9 mouse cellular contexts compared by ENCODE assay signal in the genomic region with DNA sequence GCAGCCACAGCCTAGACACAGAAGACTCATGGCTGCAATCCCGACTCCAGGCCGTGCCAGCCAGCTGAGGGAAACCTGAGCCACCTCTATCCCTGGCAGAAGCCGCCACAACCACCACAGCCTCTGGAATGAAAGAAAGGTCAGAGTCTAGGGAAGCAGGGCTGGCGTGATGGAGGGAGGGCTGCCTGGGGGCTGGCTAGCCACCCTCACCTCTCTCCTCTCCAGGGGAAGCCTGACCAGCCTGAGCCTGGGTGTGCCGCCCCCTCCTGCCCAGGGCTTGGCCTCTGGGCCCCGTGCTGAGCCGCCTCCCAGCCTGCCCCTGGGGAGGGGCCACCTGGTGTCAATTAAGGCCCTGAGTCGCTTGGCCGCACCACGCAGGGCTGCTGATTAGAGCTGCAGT. TPM values are rescaled to one million over a fixed set of nuclear protein-coding genes. Genes with fewer than 3 reads are reported as not detected.
DNase-seq lines count a peak whose midpoint lies in the region; ATAC-seq lines count a peak whose summit lies in the region.
"Had no signal": no experiment of that assay in that cellular context is flagged by ENCODE, and none has a peak within 500 bp of the region (broad histone marks: within the 10 kb centered on the region; RNA-seq: fewer than 3 reads in every experiment).

A gene (plus strand): TSS at position 352 of the 400 bp plus-strand sequence.

- H3K4me2 ChIP-seq in heart, embryonic 11.5 days = no peak within 1 kb of the TSS
- peak within 1 kb of the TSS; percentile 2; the same call in 1 of the 2 replicates for H3K4me2 ChIP-seq in embryonic facial prominence, embryonic 11.5 days (ENCODE audit: low read depth, low read length)
- H3K4me2 ChIP-seq in hindbrain, embryonic 16.5 days (ENCODE audit: low read length) = no peak within 1 kb of the TSS
- H3K4me2 ChIP-seq in limb, embryonic 12.5 days = peak within 1 kb of the TSS; percentile 27

- no peak within 1 kb of the TSS for H3K27ac ChIP-seq in heart, embryonic 11.5 days (ENCODE audit: low read depth, low read length)
- H3K27ac ChIP-seq in embryonic facial prominence, embryonic 11.5 days (replicated peaks; ENCODE audit: low read depth, low read length) = no peak within 1 kb of the TSS
- no peak within 1 kb of the TSS for H3K27ac ChIP-seq in hindbrain, embryonic 16.5 days (ENCODE audit: low read depth, low read length)
- H3K27ac ChIP-seq in limb, embryonic 12.5 days = 0 out of 2 replicates have a peak within 1 kb of the TSS, but pooled peaks have one; percentile 29

- H3K9ac ChIP-seq in heart, embryonic 11.5 days (ENCODE audit: low read depth, low read length) = no peak within 1 kb of the TSS
- H3K9ac ChIP-seq in embryonic facial prominence, embryonic 11.5 days (replicated peaks; ENCODE audit: low read length) = no peak within 1 kb of the TSS; the same call in 1 of the 2 replicates
- H3K9ac ChIP-seq in hindbrain, embryonic 16.5 days (ENCODE audit: low read depth, low read length) = 0 out of 2 replicates have a peak within 1 kb of the TSS, but pooled peaks have one; percentile 7
- no peak within 1 kb of the TSS; the same call in 1 of the 2 replicates for H3K9ac ChIP-seq in limb, embryonic 12.5 days (replicated peaks)

- H3K4me3 ChIP-seq in heart, embryonic 11.5 days (ENCODE audit: low read depth, low read length) = no peak within 1 kb of the TSS
- no peak within 1 kb of the TSS for H3K4me3 ChIP-seq in embryonic facial prominence, embryonic 11.5 days (ENCODE audit: low read depth, low read length)
- no peak within 1 kb of the TSS for H3K4me3 ChIP-seq in hindbrain, embryonic 16.5 days (ENCODE audit: low read length)
- no peak within 1 kb of the TSS for H3K4me3 ChIP-seq in limb, embryonic 12.5 days (replicated peaks)
- H3K4me3 ChIP-seq: myocyte had no signal

- no peaks in the 10 kb centered on the region for H3K9me3 ChIP-seq in heart, embryonic 11.5 days (replicated peaks; ENCODE audit: control insufficient read depth, low read length)
- no peaks in the 10 kb centered on the region for H3K9me3 ChIP-seq in embryonic facial prominence, embryonic 11.5 days (replicated peaks; ENCODE audit: control insufficient read depth, low read length)
- H3K9me3 ChIP-seq in hindbrain, embryonic 16.5 days (ENCODE audit: control insufficient read depth, low read length) = no peaks in the 10 kb centered on the region
- H3K9me3 ChIP-seq in limb, embryonic 12.5 days = no peaks in the 10 kb centered on the region

- no peaks in the 10 kb centered on the region for H3K27me3 ChIP-seq in heart, embryonic 11.5 days (ENCODE audit: control insufficient read depth, insufficient read depth, low read length)
- no peaks in the 10 kb centered on the region for H3K27me3 ChIP-seq in embryonic facial prominence, embryonic 11.5 days (ENCODE audit: control insufficient read depth, insufficient read depth, low read length)
- no peaks in the 10 kb centered on the region for H3K27me3 ChIP-seq in hindbrain, embryonic 16.5 days (replicated peaks; ENCODE audit: control insufficient read depth, insufficient read depth, low read length)
- no peaks in the 10 kb centered on the region for H3K27me3 ChIP-seq in limb, embryonic 12.5 days

- ATAC-seq in heart, embryonic 11.5 days (replicated peaks; ENCODE audit: insufficient number of reproducible peaks, low FRiP score, low TSS enrichment) = no peak
- peak; percentile 61 for ATAC-seq in embryonic facial prominence, embryonic 11.5 days (replicated peaks; ENCODE audit: insufficient number of reproducible peaks, low FRiP score, low TSS enrichment, low read depth)
- ATAC-seq in hindbrain, embryonic 16.5 days = 0 out of 2 replicates have a peak, but pooled peaks have one; percentile 34
- 0 out of 2 replicates have a peak, but pooled peaks have one; percentile 33 for ATAC-seq in limb, embryonic 12.5 days (ENCODE audit: insufficient number of reproducible peaks, insufficient read depth, low FRiP score, low TSS enrichment, low read depth)
- ATAC-seq in cerebellum, adult (ENCODE audit: insufficient number of reproducible peaks, low FRiP score, low TSS enrichment) = no peak

- peak; percentile 36 to 51 for DNase-seq in heart, adult 18-20 months
- peak; percentile 79 for DNase-seq in embryonic facial prominence, embryonic 11.5 days (ENCODE audit: low spot score)
- no peak for DNase-seq in right cerebral cortex, postnatal 10 days (ENCODE audit: low spot score in 2 of 2)
- no peak for DNase-seq in ovary, postnatal 36 days (ENCODE audit: low spot score)

- WGBS in heart, embryonic 11.5 days (ENCODE audit: insufficient replicate concordance) = 20% methylated on average over 10 of the region's 10 CpGs
- WGBS in embryonic facial prominence, embryonic 11.5 days = 8% methylated on average over 10 of the region's 10 CpGs
- 22% methylated on average over 9 of the region's 10 CpGs for WGBS in hindbrain, embryonic 16.5 days
- 5% methylated on average over 10 of the region's 10 CpGs for WGBS in limb, embryonic 12.5 days

- no peaks in the 10 kb centered on the region for H3K4me1 ChIP-seq in heart, embryonic 11.5 days (ENCODE audit: control insufficient read depth, insufficient read depth, low read length)
- peaks cover 6% of the 10 kb centered on the region; the same call in 1 of the 2 replicates for H3K4me1 ChIP-seq in embryonic facial prominence, embryonic 11.5 days (ENCODE audit: control insufficient read depth, insufficient read depth, low read length)
- H3K4me1 ChIP-seq in hindbrain, embryonic 16.5 days (ENCODE audit: control insufficient read depth, insufficient read depth, low read depth, low read length) = no peaks in the 10 kb centered on the region
- peaks cover 16% of the 10 kb centered on the region for H3K4me1 ChIP-seq in limb, embryonic 12.5 days (replicated peaks)

- H3K36me3 ChIP-seq in heart, embryonic 11.5 days (ENCODE audit: control insufficient read depth, insufficient read depth, low read length) = no peaks in the 10 kb centered on the region
- no peaks in the 10 kb centered on the region for H3K36me3 ChIP-seq in embryonic facial prominence, embryonic 11.5 days (replicated peaks; ENCODE audit: control insufficient read depth, insufficient read depth, low read depth, low read length)
- H3K36me3 ChIP-seq in hindbrain, embryonic 16.5 days (ENCODE audit: control insufficient read depth, insufficient read depth, low read length) = no peaks in the 10 kb centered on the region
- H3K36me3 ChIP-seq in limb, embryonic 12.5 days = no peaks in the 10 kb centered on the region

RNA-seq across cellular contexts. Expression of the gene that starts here (rescaled TPM):
- total RNA-seq in heart, adult 18-20 months (2021) = under 1 TPM; 0.28 to 0.72 TPM
- 0.10 TPM in 1 of 2 replicates, not detected in the other for polyA plus RNA-seq in heart, embryonic 11.5 days (2014; fragmentation: Nextera tagmentation; extraction: Ambion mirVana)
- 0.15 and 0.25 TPM in 2 replicates for polyA plus RNA-seq in embryonic facial prominence, embryonic 11.5 days (2014; fragmentation: Nextera tagmentation; extraction: Ambion mirVana)
- 2.8 and 3.1 TPM in 2 replicates for polyA plus RNA-seq in hindbrain, embryonic 16.5 days (2015; fragmentation: Nextera tagmentation; extraction: Ambion mirVana)
- polyA plus RNA-seq in limb, embryonic 12.5 days (2016; fragmentation: Nextera tagmentation; extraction: Ambion mirVana) = 0.19 and 0.21 TPM in 2 replicates

Comparison
In these comparisons a context has a peak if more than half of its experiments do, and no peak if none do; other contexts are left out.
1. Peak in DNase-seq in heart, adult 18-20 months; RNA of the gene not detected or under 1 TPM.
2. Peak in DNase-seq, ATAC-seq and H3K4me2 ChIP-seq in embryonic facial prominence, embryonic 11.5 days; RNA of the gene not detected or under 1 TPM.
3. Peak in ATAC-seq, H3K27ac ChIP-seq and H3K4me2 ChIP-seq in limb, embryonic 12.5 days; RNA of the gene not detected or under 1 TPM.